Mouse (Mus musculus): ENCODE data around the gene Col4a6. TPM values are rescaled to one million over a fixed set of nuclear protein-coding genes. Genes with fewer than 3 reads are reported as not detected.

The Col4a6 gene
- polyA plus RNA-seq, 1 experiment from 2014 or later, result 0.69 TPM

Other genes starting within 250 kb of the Col4a6 start
- gene Col4a5, start 1.3 kb upstream of the Col4a6 start, polyA plus RNA-seq (2016; fragmentation: Nextera tagmentation; extraction: Ambion mirVana), result 4.8 and 6.6 TPM in 2 replicates